Mouse (Mus musculus): Measurements from ENCODE around the gene Trim12c.
A peak's percentile ranks its signal among the peaks of the same experiment; 100 is the strongest.
"Not testable (repeated sequence)": the region's sequence is repeated elsewhere in the genome, so short reads cannot be mapped to it uniquely, and the experiment has no call there.

Gene Trim12c

GRCm38 (mm10) chr7:104352717-104353599 is at the start of gene Trim12c:
Gene Trim12c, minus strand, starts transcription at chr7:104353362.
- DNase-seq (ENCODE audit: low spot score in 2 of 2), result peak; percentile 7 to 8

- DNase-seq (ENCODE audit: low spot score in 2 of 2), result no peak
Observed at GRCm38 (mm10) chr7:104401140-104401539, 48.0 kb upstream of the Trim12c start.

- DNase-seq (ENCODE audit: low spot score in 2 of 2), result no peak
Observed at GRCm38 (mm10) chr7:104400698-104401097, 47.5 kb upstream of the Trim12c start, which contains the start of gene Trim30c. Gene Trim30c, minus strand, starts transcription at chr7:104400837.

GRCm38 (mm10) chr7:104398492-104398891 is 45.3 kb upstream of the Trim12c start:
- DNase-seq (ENCODE audit: low spot score in 2 of 2), result no peak

GRCm38 (mm10) chr7:104369736-104370414 is 16.7 kb upstream of the Trim12c start, which contains the start of gene Trim30b:
Gene Trim30b, minus strand, starts transcription at chr7:104369884.
- DNase-seq (ENCODE audit: low spot score in 2 of 2), result no peak

GRCm38 (mm10) chr7:104366339-104366738 is 13.2 kb upstream of the Trim12c start:
- no peak for DNase-seq (ENCODE audit: low spot score in 2 of 2)

GRCm38 (mm10) chr7:104353600-104353967 is 422 bp upstream of the Trim12c start:
- DNase-seq (ENCODE audit: low spot score in 2 of 2), result no peak

GRCm38 (mm10) chr7:104348043-104348442 is 5.1 kb downstream of the Trim12c start:
- not testable (repeated sequence) for DNase-seq (ENCODE audit: low spot score in 2 of 2)

- not testable (repeated sequence) for DNase-seq (ENCODE audit: low spot score in 2 of 2)
Observed at GRCm38 (mm10) chr7:104340744-104341143, 12.4 kb downstream of the Trim12c start.

GRCm38 (mm10) chr7:104335547-104335946 is 17.6 kb downstream of the Trim12c start:
- not testable (repeated sequence) for DNase-seq (ENCODE audit: low spot score in 2 of 2)

GRCm38 (mm10) chr7:104329171-104329570 is 24.0 kb downstream of the Trim12c start, which contains the start of gene Trim34b:
Gene Trim34b, plus strand, starts transcription at chr7:104329471.
- not testable (repeated sequence) for DNase-seq (ENCODE audit: low spot score in 2 of 2)

GRCm38 (mm10) chr7:104322028-104322427 is 31.1 kb downstream of the Trim12c start:
- no peak for DNase-seq (ENCODE audit: low spot score in 2 of 2)

GRCm38 (mm10) chr7:104315369-104316080 is 37.6 kb downstream of the Trim12c start, which contains the start of gene Trim12a:
Gene Trim12a, minus strand, starts transcription at chr7:104315466.
- not testable (repeated sequence) for DNase-seq (ENCODE audit: low spot score in 2 of 2)

- DNase-seq (ENCODE audit: low spot score in 2 of 2), result no peak
Observed at GRCm38 (mm10) chr7:104314796-104315353, 38.3 kb downstream of the Trim12c start.

GRCm38 (mm10) chr7:104291638-104292400 is 61.3 kb downstream of the Trim12c start:
- DNase-seq (ENCODE audit: low spot score in 2 of 2), result no peak

GRCm38 (mm10) chr7:104290641-104291040 is 62.5 kb downstream of the Trim12c start:
- no peak for DNase-seq (ENCODE audit: low spot score in 2 of 2)
